Mouse (Mus musculus) ES-E14 (cell line): Measurements from ENCODE around the gene Mras. TPM values are rescaled to one million over a fixed set of nuclear protein-coding genes. Genes with fewer than 3 reads are reported as not detected.
A peak's percentile ranks its signal among the peaks of the same experiment; 100 is the strongest.

Experiments
- DNase-seq: peaks from one replicate; pipeline ENCODE4 v3.0.0-alpha.2; 2013; ENCODE audit warnings: low read depth, low spot score
- H3K27ac ChIP-seq: 2 replicates; pipeline ENCODE4 v1.5.1; 2012; ENCODE audit warnings: low read depth, mild to moderate bottlenecking, low read length, moderate library complexity, mixed read lengths; ENCODE audit not compliant: poor library complexity, insufficient read depth, severe bottlenecking
- H3K36me3 ChIP-seq: 2 replicates; pipeline ENCODE4 v1.6.1; 2012; ENCODE audit warnings: mild to moderate bottlenecking, low read length, moderate library complexity, mixed read lengths; ENCODE audit not compliant: control insufficient read depth, poor library complexity, insufficient read depth, severe bottlenecking
- H3K4me1 ChIP-seq, 2 experiments: fragments of 150-350 bp in 1 of 2; sonication (generic) in 1 of 2; 2 replicates each; pipeline ENCODE4 v1.6.1; 2012; ENCODE audit warnings: low read length in 2 of 2, mild to moderate bottlenecking in 1 of 2, mixed read lengths in 1 of 2; ENCODE audit not compliant: control insufficient read depth in 2 of 2, insufficient read depth in 2 of 2, poor library complexity in 1 of 2
- H3K4me3 ChIP-seq, 2 experiments: fragments of 150-350 bp in 1 of 2; sonication (generic) in 1 of 2; 2 replicates each; pipeline ENCODE4 v1.5.1; 2012; ENCODE audit warnings: low read length in 2 of 2, low read depth in 1 of 2, mild to moderate bottlenecking in 1 of 2, mixed read lengths in 1 of 2; ENCODE audit not compliant: insufficient read depth in 1 of 2, poor library complexity in 1 of 2, severe bottlenecking in 1 of 2
- H3K9ac ChIP-seq: 2 replicates; pipeline ENCODE4 v1.6.1; 2012; ENCODE audit warnings: low read depth, mild to moderate bottlenecking, low read length, mixed read lengths; ENCODE audit not compliant: poor library complexity, insufficient read depth, severe bottlenecking
- H3K9me3 ChIP-seq: fragments of 150-350 bp; sonication (generic); 2 replicates; pipeline ENCODE4 v1.6.1; 2012; ENCODE audit warnings: low read depth, mild to moderate bottlenecking, low read length; ENCODE audit not compliant: control insufficient read depth, insufficient read depth
- CHD2 ChIP-seq: IDR thresholded peaks from 2 replicates; pipeline ENCODE4 v1.6.1; 2014; ENCODE audit warnings: mild to moderate bottlenecking, low read depth, low read length, inconsistent platforms
- HCFC1 ChIP-seq: IDR thresholded peaks from 2 replicates; pipeline ENCODE4 v1.6.1; 2012; ENCODE audit warnings: low read length, inconsistent platforms, borderline replicate concordance; ENCODE audit not compliant: insufficient read depth
- MAFK ChIP-seq: IDR thresholded peaks from 2 replicates; pipeline ENCODE4 v1.6.1; 2014; ENCODE audit warnings: mild to moderate bottlenecking, low read depth, low read length, inconsistent platforms; ENCODE audit not compliant: insufficient read depth
- ZC3H11A ChIP-seq: IDR thresholded peaks from 2 replicates; pipeline ENCODE4 v1.6.1; 2012; ENCODE audit warnings: low read depth, mild to moderate bottlenecking, inconsistent platforms, low read length, borderline replicate concordance
- ZNF384 ChIP-seq: IDR thresholded peaks from 2 replicates; pipeline ENCODE4 v1.6.1; 2012; ENCODE audit warnings: low read depth, low read length, inconsistent platforms
- in situ Hi-C, 2 experiments: fragments of 600-800 bp; cut with MboI; formaldehyde crosslinking; loops; one replicate each; pipeline ENCODE4 v1.15.1; 2025; ENCODE audit warnings: low sequenced_read_pairs in 2 of 2, inconsistent platforms in 1 of 2; ENCODE audit not compliant: unreplicated experiment in 2 of 2
- total RNA-seq: library from RNA; depleted of rRNA; stranded (reverse); fragments of 300-350 nt; gene quantifications from 2 replicates; pipeline ENCODE4 v1.2.3, GENCODE M21; 2012

Mras gene
- total RNA-seq, 1 experiment = 28.5 TPM

GRCm38 (mm10) chr9:99418377-99418776 lies 18.8 kb downstream of the Mras start:
- no peak for TF ChIP-seq CHD2
- DNase-seq = no peak
- Histone ChIP-seq H3K27ac (peak overlapping the region; percentile 69), H3K36me3 (no peaks in the 10 kb centered on the region), H3K9ac (peak overlapping the region; percentile 57; the same call in 1 of the 2 replicates), H3K9me3 (no peaks in the 10 kb centered on the region), H3K4me1 (peaks cover 32 to 46% of the 10 kb centered on the region in 2 experiments), H3K4me3 (peak overlapping the region in 1 of 2 experiments; percentile 51; a peak in 2 of 4 replicates)
- in situ Hi-C loops = no loop called here

- H3K9me3 ChIP-seq = no peaks in the 10 kb centered on the region
- H3K4me3 ChIP-seq = no peak overlapping the region
- H3K36me3 ChIP-seq = no peaks in the 10 kb centered on the region
- no peak for TF ChIP-seq ZC3H11A
- no peak for TF ChIP-seq HCFC1
- TF ChIP-seq ZNF384 = no peak
- TF ChIP-seq CHD2 = no peak
- TF ChIP-seq MAFK = no peak
- in situ Hi-C loops = no loop called here
- H3K9ac ChIP-seq = peak overlapping the region; percentile 17; the same call in 1 of the 2 replicates
- no peak for DNase-seq
- H3K4me1 ChIP-seq = peaks cover 30 to 42% of the 10 kb centered on the region in 2 experiments
- peak overlapping the region; percentile 69 for H3K27ac ChIP-seq
Observed at GRCm38 (mm10) chr9:99417288-99417846, 19.8 kb downstream of the Mras start.

GRCm38 (mm10) chr9:99416809-99417208 lies 20.4 kb downstream of the Mras start:
- no peak for TF ChIP-seq CHD2
- no peak for TF ChIP-seq MAFK
- TF ChIP-seq ZNF384 = no peak
- no peak for TF ChIP-seq HCFC1
- Histone ChIP-seq H3K4me1 (peaks cover 30 to 37% of the 10 kb centered on the region in 2 experiments), H3K27ac (peak overlapping the region; percentile 41), H3K36me3 (no peaks in the 10 kb centered on the region), H3K9me3 (no peaks in the 10 kb centered on the region), H3K4me3 (no peak overlapping the region), H3K9ac (no peak overlapping the region)
- in situ Hi-C loops = no loop called here
- DNase-seq = no peak

- no peak for TF ChIP-seq HCFC1
- no peak for TF ChIP-seq MAFK
- no peak for TF ChIP-seq ZNF384
- no peak for TF ChIP-seq ZC3H11A
- no peak for TF ChIP-seq CHD2
- Histone ChIP-seq H3K4me3 (no peak overlapping the region), H3K9ac (no peak overlapping the region), H3K9me3 (no peaks in the 10 kb centered on the region), H3K4me1 (peaks cover 11 to 16% of the 10 kb centered on the region in 2 experiments), H3K27ac (no peak overlapping the region), H3K36me3 (no peaks in the 10 kb centered on the region)
- in situ Hi-C loops = no loop called here
- no peak for DNase-seq
Observed at GRCm38 (mm10) chr9:99411785-99412184, 25.4 kb downstream of the Mras start.

DNA sequence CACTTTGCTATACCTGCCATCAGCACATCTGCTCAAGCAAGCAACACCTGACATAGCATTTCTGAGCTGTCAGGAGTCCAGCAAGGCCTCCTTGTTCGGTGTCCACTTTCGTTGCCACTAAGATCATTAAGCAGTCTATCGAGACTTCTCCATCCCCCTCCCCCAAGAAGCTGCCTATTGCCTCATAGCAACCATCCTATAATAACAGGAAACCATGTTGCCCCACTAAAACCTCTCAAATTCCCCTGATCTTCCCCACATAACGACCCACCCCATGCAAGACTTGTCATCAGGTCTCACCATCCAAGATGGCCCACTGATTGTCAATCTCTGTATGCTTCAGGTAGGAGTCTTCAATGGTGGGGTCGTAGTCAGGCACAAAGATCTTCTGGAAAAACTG lies 26.1 kb downstream of the Mras start:
- peaks cover 7 to 10% of the 10 kb centered on the region in 2 experiments for H3K4me1 ChIP-seq
- TF ChIP-seq ZNF384 (no peak), ZC3H11A (no peak), MAFK (no peak), HCFC1 (no peak), CHD2 (no peak)
- H3K9ac ChIP-seq = no peak overlapping the region
- no peaks in the 10 kb centered on the region for H3K9me3 ChIP-seq
- in situ Hi-C loops = no loop called here
- no peaks in the 10 kb centered on the region for H3K36me3 ChIP-seq
- no peak overlapping the region for H3K4me3 ChIP-seq
- no peak overlapping the region for H3K27ac ChIP-seq
- DNase-seq = no peak
